Mouse (Mus musculus) urinary bladder, adult 2 months (tissue): Measurements from ENCODE around the gene Msrb3. TPM values are rescaled to one million over a fixed set of nuclear protein-coding genes. Genes with fewer than 3 reads are reported as not detected.

Source experiments
- DNase-seq: peaks from one replicate; pipeline ENCODE4 v3.0.0; 2022; ENCODE audit warnings: low spot score
- polyA plus RNA-seq: library from polyadenylated mRNA; depleted of rRNA; stranded (reverse); fragments of >200 nt; gene quantifications from 2 replicates; pipeline ENCODE4 v1.2.3, GENCODE M21; 2012

The Msrb3 gene
- polyA plus RNA-seq, 1 experiment = 145 TPM

DNA sequence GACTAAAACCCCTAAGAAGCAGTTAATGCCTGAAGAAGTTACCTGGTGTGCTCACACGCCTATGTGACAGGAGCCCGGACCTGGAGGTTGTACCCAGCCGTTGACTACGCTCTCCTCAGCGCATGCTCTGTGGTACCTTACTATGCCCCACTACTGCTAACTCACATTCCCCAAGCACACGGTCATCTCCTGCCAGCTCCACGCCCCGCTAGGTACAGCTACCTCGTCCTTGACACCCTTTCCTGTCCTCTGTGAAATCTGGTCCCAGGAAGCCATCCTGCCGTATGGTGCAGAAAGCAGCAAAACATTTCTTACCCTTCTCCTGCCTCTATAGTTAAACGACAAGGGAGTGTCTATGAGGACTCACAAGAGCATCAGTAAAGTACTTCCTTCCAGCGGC, 37.2 kb downstream of the Msrb3 start:
- DNase-seq = no peak

DNA sequence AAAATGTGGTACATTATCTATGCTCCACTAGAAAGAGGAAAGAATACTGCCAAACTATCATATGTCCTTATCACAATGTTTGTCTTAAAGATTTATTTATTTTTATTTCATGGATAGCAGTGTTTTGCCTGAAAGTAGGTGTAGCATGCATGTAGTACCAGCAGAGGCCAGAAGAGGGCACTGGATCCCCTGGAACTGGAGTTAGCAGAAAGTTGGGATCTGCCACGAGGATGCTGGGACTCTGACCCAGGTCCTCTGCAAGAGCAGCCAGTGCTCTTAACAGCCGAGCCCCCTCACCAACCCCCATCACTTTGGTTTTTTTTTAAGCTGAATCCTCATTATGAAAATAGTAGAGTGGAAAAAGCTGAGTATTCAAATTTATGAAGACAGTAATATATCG, 37.7 kb downstream of the Msrb3 start:
- DNase-seq = no peak

GRCm38 (mm10) chr10:120857531-120858001, 41.3 kb downstream of the Msrb3 start:
- DNase-seq = no peak

DNA sequence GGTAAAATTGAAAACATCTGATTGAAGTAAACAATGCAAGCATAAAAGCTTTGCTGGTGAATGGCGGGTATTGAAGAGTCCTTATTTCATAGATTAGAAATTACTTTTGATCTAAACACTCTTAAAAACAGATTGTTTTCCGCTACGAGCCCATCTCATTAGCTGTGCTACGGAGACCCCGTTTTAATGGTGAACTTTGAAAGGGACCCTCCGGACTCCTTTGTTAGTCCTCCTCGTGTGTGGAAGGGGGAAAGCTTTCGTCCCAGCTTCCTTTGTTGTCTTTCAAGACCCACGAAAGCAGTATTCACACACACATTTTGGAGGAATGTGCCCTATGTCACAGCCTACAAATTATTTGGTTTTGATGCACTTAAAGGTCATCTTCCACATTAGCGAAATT, 44.6 kb downstream of the Msrb3 start:
- DNase-seq = no peak

DNA sequence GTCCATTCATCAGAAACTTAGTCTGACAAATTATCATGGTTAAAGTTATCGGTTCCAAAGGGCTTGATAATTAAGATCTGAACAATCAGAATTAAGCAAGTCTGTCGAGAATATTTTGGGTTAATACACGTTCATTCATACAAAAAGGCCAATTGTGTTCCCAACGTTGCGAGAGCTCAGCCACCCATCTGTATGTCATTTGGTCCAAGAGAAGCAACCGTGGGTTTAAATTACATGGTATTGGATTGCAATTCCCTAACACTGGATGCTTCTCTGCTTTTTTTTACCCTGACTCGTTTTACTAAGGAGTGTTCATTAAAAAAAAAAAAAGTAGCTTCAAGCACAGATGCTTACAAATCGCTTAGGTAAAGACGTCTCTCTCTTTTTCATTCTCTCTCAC, 45.1 kb downstream of the Msrb3 start:
- no peak for DNase-seq

- DNase-seq = no peak
These were observed 47.6 kb downstream of the Msrb3 start for GRCm38 (mm10) chr10:120851196-120851781.

DNA sequence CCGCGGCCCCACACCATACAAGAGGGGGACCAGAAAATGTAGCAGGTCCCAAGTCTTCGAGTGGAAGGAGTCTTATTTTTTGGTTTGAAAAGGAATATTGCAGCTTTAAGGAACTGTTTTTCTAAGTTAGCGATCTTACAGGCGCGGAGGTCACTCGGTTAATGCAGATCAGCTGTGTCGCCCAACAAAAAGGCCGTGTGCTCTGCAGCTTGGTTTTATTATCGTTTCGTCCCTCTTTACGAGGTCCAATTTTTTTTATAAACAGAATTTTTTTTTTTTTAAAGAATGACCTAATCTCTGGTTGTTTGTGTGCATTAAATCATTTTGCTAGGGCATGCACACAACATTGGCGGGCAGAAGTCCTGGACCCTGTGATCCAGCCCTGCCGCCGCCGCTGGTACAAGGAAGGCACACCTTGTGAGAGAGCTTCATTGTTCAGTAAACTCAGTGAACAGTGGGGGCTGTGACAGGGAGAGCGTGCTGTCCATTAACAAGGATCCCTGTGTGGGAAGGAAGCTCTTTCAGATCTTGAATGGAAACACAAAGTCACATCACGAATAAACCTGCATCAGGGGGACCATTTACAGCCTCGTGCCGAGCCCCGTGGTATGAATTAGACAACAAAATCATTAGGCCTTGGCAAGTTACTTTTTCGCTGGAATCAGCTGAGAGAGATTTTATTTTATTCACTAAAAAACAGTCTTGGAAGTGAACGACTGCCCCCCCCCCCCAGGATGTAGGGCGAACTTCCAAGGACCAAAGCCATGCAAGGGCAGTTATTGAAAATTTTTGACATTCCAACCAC, 48.3 kb downstream of the Msrb3 start:
- DNase-seq = no peak

- no peak for DNase-seq
These were observed 50.2 kb downstream of the Msrb3 start for GRCm38 (mm10) chr10:120848677-120849076.

DNA sequence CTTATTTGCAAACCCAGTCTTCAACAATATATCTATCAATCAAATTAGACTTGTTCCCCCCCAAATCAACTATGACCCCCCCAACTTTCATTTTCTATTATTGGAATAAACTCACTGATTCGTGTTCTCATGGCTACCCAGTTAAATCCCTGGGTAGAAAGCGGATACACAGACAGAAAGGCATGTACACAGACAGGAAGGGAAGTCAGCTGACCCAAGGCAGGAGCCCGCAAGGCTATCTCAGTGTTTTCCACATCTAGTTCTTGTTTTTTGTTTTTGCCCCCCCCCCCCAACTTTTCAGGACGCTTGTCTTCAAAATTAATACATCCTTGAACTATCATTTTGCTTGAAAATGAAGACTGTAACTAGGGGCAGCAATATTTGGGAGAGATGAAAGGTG, 51.1 kb downstream of the Msrb3 start:
- DNase-seq = no peak

DNA sequence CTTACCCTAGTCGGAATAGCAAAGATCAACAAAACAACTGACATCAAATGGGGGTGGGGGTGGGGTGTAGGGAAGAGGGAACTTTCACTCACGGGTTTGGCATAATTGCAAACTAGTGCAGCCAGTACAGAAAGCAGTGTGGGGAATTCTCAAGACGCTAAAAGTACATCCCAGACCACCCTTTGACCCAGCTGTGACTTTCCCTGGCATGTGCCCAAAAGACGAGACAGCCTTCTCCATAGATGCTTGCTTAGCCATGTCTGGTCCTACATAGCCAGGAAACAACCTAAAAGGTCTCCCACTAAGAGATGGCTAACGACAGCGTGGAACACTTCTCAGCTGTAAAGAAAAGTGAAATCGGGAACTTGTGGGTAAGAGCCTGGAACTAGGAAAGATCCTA, 58.9 kb downstream of the Msrb3 start:
- no peak for DNase-seq

GRCm38 (mm10) chr10:120834531-120834930, 64.4 kb downstream of the Msrb3 start:
- no peak for DNase-seq

GRCm38 (mm10) chr10:120833836-120834235, 65.1 kb downstream of the Msrb3 start:
- DNase-seq = no peak

DNA sequence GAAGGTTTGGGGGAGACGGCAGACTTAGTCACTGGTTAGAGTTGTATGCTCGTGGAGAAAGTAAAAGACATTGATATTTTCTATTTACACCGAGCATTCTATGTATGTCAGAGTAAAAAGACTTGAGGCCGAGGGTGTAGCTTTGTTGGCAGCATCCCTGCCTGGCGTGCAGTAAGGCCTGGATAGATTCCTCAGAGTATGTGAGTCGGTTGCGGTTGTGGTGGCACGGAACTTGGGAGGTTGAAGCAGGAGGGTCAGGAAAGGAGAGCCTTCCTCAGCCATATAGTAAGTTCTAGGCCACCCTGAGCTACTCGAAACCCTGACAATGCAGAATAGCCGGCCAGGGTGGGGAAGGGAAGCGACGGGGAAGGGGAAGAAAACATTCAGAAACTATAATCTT, 71.1 kb downstream of the Msrb3 start:
- no peak for DNase-seq

DNA sequence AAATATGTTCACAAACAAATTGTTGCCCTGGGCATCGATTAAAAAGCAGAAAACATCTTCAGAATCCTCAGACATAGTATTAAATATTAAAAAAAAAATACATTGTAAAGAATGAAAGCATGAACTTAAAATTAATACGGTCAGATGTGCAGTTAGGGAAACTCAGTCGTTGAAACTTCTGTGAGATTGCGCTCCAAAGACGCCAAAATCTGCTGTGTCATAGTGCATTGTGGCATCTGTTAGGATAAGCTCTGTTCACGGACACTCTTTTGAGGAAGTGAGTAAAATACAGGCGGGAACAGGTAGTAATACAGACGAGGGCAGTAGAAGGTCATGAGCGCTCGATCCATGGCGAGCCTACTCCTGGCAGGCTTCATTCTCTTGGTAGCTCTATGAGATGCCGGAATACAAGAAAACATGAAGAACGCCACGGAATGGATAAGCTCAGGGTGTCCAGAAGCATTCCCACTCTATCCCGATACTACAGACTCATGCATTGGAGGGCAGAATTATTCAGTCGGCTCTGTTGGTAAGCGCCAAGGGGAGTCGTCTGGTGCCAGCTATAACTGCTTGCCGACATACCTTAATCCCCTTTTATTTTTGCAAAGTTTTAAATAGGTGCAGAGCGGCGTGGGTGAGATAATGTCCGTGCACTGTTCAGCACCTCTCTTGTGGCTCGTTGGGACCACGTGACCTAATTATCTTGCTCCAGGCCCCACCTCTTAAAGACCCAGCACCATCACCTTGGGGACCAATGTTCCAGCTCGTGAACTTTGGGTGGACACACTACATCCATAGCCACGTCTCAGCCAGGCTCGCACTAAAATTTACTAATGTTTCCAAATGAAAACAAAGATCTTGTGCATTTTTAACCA, 71.9 kb downstream of the Msrb3 start:
- no peak for DNase-seq

GRCm38 (mm10) chr10:120826381-120826780, 72.5 kb downstream of the Msrb3 start:
- no peak for DNase-seq

GRCm38 (mm10) chr10:120825594-120825993, 73.3 kb downstream of the Msrb3 start:
- no peak for DNase-seq

DNA sequence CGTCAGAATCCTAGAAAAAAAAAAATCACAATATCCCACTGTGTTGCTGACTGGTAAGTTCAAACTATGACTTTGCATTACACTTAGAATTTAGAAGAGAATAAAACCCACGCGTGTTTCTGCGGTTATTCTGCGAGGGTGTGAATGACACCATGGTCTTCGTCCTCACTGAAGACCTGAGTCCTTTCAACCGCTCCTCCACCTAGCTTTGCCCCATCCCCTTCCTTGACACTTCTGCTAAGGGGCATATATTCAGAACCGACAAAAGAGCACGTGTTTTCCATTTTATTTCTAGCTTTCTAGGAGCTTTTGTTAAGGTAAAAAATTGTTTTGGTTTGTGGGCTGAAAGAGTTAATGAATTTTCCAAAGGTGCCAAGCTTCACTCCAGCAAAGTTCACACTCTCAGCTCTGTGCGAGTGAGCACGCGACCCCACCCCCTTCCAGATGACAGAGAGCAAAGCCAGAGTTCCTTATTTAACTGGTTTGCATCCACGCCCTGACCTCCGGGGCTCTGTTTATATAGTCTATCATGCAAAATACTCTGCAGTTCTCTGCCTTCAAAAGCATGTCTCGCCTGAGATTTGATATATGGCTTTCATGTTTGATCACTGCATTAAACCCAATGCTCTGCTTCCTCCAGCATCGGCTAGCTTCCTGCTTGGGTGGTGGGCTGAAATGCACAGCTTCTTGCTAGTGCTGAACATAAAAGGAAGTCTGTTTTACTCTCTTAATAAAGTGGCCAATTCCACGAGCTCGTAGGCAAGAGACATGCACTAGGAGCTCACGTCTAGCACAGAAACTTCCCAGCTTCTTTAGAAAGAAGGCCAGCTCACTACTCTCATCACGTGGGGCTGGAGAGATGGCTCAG, 77.2 kb downstream of the Msrb3 start:
- DNase-seq = no peak

GRCm38 (mm10) chr10:120820781-120821300, 78.1 kb downstream of the Msrb3 start:
- no peak for DNase-seq

GRCm38 (mm10) chr10:120815290-120815689, 83.6 kb downstream of the Msrb3 start:
- DNase-seq = no peak

DNA sequence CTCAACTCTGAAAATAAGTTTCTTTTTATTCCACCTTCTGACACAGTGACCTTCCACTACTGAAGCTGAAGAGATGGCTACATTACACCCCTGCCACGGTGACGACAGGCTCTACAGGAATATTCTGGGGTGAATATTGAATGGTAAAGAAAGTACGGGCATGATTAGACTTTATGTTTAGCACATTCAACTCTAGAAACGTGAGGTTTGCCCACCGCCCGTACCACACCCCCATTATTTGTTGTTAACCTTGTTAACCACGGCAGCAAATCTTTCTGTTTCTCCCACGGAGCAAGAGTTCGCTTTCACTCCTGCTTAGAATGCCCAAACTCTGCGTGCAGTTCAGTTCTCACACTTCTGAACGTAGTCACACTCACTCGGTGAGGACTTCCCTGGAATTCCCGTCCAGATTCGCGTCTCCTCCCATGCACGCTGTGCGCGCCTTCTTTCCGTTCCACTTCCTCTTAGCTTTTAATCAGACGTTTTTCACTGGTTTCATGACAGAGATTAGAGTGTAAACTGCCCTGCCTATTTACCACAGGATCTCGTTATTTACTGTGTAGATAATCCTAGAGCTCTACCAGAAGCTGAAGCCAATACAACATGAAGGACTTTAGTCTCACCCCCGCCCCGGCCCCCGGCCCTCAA, 87.0 kb downstream of the Msrb3 start:
- no peak for DNase-seq
